Mouse (Mus musculus): Measurements from ENCODE around the gene Nop16.

- TF ChIP-seq POLR2A (IDR thresholded peaks at IDR 0.05; ENCODE audit: insufficient read length, low read depth) (no peak), CEBPB (IDR thresholded peaks at IDR 0.05; ENCODE audit: insufficient read depth, poor library complexity, severe bottlenecking) (no peak), TCF12 (IDR thresholded peaks at IDR 0.05; ENCODE audit: insufficient read depth, poor library complexity, severe bottlenecking) (no peak), USF1 (IDR thresholded peaks at IDR 0.05; ENCODE audit: low read depth) (no peak), POLR2AphosphoS2 (IDR thresholded peaks at IDR 0.05; ENCODE audit: insufficient read length, low read depth) (no peak), MYOG (IDR thresholded peaks at IDR 0.05; ENCODE audit: control insufficient read depth in 1 of 3, insufficient read depth in 1 of 3, insufficient read length in 2 of 3, low read depth in 2 of 3) (no peak), TCF3 (IDR thresholded peaks at IDR 0.05; ENCODE audit: insufficient read length, low read depth) (no peak), E2F4 (IDR thresholded peaks at IDR 0.05; ENCODE audit: insufficient read depth) (no peak), SRF (IDR thresholded peaks at IDR 0.05; ENCODE audit: control insufficient read depth, insufficient read length, low read depth) (no peak), MYOD1 (IDR thresholded peaks at IDR 0.05; ENCODE audit: control insufficient read depth in 1 of 3, insufficient read length in 2 of 3, low read depth in 2 of 3) (no peak), MAX (IDR thresholded peaks at IDR 0.05; ENCODE audit: low read depth) (no peak)
These were observed 19.2 kb downstream of the Nop16 start for GRCm38 (mm10) chr13:54570736-54571135.

Data from myocyte (in vitro differentiated cells).